Mouse (Mus musculus): ENCODE results near the gene Cdc26. TPM values are rescaled to one million over a fixed set of nuclear protein-coding genes. Genes with fewer than 3 reads are reported as not detected.

Cdc26 gene
- polyA plus RNA-seq, 1 experiment from 2014 or later = 99.8 TPM

DNA sequence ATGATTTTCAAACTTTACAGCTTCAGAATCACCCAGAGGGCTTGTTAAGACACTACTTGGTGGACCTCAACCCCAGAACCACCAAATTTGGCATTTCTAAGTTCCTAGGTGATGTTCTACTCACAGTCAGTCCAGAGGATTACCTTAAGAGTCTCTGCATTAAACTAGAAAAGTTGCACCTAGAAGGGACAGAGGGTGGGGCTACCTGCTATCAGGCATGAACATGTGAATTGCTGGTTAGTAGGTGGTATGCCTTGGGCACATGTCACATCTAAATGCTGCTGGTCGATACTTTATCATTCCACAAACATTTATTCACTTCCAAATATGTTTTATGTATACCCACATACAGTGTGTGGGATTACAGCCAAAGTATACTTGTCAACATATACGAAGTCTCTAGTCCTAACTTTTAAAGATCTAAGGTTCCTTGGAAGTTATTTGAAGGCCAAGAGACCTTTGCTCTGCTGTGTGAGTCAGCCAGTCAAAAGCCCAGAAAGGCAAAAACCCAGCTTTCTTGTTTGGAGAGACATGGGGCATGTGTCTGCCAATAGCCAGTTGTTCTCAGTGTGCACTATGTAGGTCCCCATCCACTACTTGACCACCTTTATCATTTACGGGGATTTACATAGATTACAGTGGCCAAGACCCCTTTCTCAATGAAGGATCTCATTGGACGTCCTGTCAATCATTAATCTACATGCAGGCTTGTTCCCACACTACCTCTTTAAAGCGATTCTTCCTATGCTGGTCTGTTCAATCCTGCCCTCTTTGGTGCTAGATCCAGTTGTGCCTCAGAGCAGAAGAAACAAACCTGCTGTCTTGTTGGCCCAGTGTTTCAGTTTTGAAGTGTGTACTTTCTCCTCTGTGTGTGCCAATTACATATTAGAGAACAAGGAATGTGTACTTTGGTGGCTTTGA is 18.6 kb downstream of the Cdc26 start:
- H3K9me3 ChIP-seq (ENCODE audit: control insufficient read depth, low read length) = no peaks in the 10 kb centered on the region
- H3K36me3 ChIP-seq (ENCODE audit: control insufficient read depth, insufficient read depth) = peaks cover 4% of the 10 kb centered on the region
- no peaks in the 10 kb centered on the region for H3K4me1 ChIP-seq (replicated peaks; ENCODE audit: control insufficient read depth, insufficient read depth, low read length)
- no peak overlapping the region for H3K4me3 ChIP-seq (replicated peaks; ENCODE audit: low read length)
- no peak overlapping the region for H3K9ac ChIP-seq (replicated peaks; ENCODE audit: low read depth, low read length)
- WGBS = 89% methylated on average over 5 of the region's 5 CpGs
- no peaks in the 10 kb centered on the region for H3K27me3 ChIP-seq (replicated peaks; ENCODE audit: control insufficient read depth, insufficient read depth, low read length)
- no peak overlapping the region for H3K27ac ChIP-seq (ENCODE audit: low read length)
- ATAC-seq = no peak
- no peak overlapping the region for H3K4me2 ChIP-seq (ENCODE audit: low read length)

GRCm38 (mm10) chr4:62385439-62385838 is 23.0 kb downstream of the Cdc26 start:
- peaks cover 4% of the 10 kb centered on the region for H3K36me3 ChIP-seq (ENCODE audit: control insufficient read depth, insufficient read depth)
- no peak overlapping the region for H3K27ac ChIP-seq (ENCODE audit: low read length)
- no peaks in the 10 kb centered on the region for H3K27me3 ChIP-seq (replicated peaks; ENCODE audit: control insufficient read depth, insufficient read depth, low read length)
- ATAC-seq = no peak
- no peak overlapping the region for H3K4me2 ChIP-seq (ENCODE audit: low read length)
- H3K4me1 ChIP-seq (replicated peaks; ENCODE audit: control insufficient read depth, insufficient read depth, low read length) = no peaks in the 10 kb centered on the region
- WGBS = 85% methylated on average over 7 of the region's 7 CpGs
- H3K9ac ChIP-seq (replicated peaks; ENCODE audit: low read depth, low read length) = no peak overlapping the region
- H3K9me3 ChIP-seq (ENCODE audit: control insufficient read depth, low read length) = no peaks in the 10 kb centered on the region
- H3K4me3 ChIP-seq (replicated peaks; ENCODE audit: low read length) = no peak overlapping the region

DNA sequence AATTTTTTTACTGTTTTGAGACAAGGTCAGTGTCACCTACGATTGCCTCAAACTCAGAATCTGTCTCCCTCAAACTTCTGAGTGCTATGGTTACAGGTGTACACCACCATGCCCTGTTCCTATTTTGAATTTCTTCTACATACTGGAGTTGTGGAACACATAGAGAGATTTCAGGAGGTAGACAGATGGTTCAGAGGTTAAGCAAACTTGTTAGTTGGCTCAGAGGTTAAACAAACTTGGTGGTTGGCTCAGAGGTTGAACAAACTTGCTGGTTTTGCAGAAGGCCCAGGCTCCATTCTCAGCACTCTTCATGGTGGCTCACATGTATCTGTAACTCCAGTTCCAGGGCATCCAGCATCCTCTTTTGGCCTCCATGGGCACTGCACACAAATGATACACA is 24.3 kb downstream of the Cdc26 start:
- H3K4me3 ChIP-seq (replicated peaks; ENCODE audit: low read length) = no peak overlapping the region
- H3K27ac ChIP-seq (ENCODE audit: low read length) = no peak overlapping the region
- H3K9me3 ChIP-seq (ENCODE audit: control insufficient read depth, low read length) = no peaks in the 10 kb centered on the region
- H3K4me2 ChIP-seq (ENCODE audit: low read length) = no peak overlapping the region
- H3K36me3 ChIP-seq (ENCODE audit: control insufficient read depth, insufficient read depth) = no peaks in the 10 kb centered on the region
- no peak overlapping the region for H3K9ac ChIP-seq (replicated peaks; ENCODE audit: low read depth, low read length)
- no peak for ATAC-seq
- 90% methylated on average over 1 of the region's 1 CpGs for WGBS
- H3K4me1 ChIP-seq (replicated peaks; ENCODE audit: control insufficient read depth, insufficient read depth, low read length) = no peaks in the 10 kb centered on the region
- no peaks in the 10 kb centered on the region for H3K27me3 ChIP-seq (replicated peaks; ENCODE audit: control insufficient read depth, insufficient read depth, low read length)

- H3K36me3 ChIP-seq (ENCODE audit: control insufficient read depth, insufficient read depth) = no peaks in the 10 kb centered on the region
- no peaks in the 10 kb centered on the region for H3K9me3 ChIP-seq (ENCODE audit: control insufficient read depth, low read length)
- H3K4me2 ChIP-seq (ENCODE audit: low read length) = no peak overlapping the region
- ATAC-seq = no peak
- H3K4me1 ChIP-seq (replicated peaks; ENCODE audit: control insufficient read depth, insufficient read depth, low read length) = no peaks in the 10 kb centered on the region
- 81% methylated on average over 7 of the region's 7 CpGs for WGBS
- H3K27me3 ChIP-seq (replicated peaks; ENCODE audit: control insufficient read depth, insufficient read depth, low read length) = no peaks in the 10 kb centered on the region
- H3K27ac ChIP-seq (ENCODE audit: low read length) = no peak overlapping the region
- no peak overlapping the region for H3K4me3 ChIP-seq (replicated peaks; ENCODE audit: low read length)
- no peak overlapping the region for H3K9ac ChIP-seq (replicated peaks; ENCODE audit: low read depth, low read length)
These were observed 24.7 kb downstream of the Cdc26 start for GRCm38 (mm10) chr4:62383752-62384151.

- no peak overlapping the region for H3K9ac ChIP-seq (replicated peaks; ENCODE audit: low read depth, low read length)
- H3K4me3 ChIP-seq (replicated peaks; ENCODE audit: low read length) = no peak overlapping the region
- no peaks in the 10 kb centered on the region for H3K9me3 ChIP-seq (ENCODE audit: control insufficient read depth, low read length)
- no peak for ATAC-seq
- no peak overlapping the region for H3K4me2 ChIP-seq (ENCODE audit: low read length)
- H3K27ac ChIP-seq (ENCODE audit: low read length) = no peak overlapping the region
- WGBS = 96% methylated on average over 6 of the region's 6 CpGs
- H3K4me1 ChIP-seq (replicated peaks; ENCODE audit: control insufficient read depth, insufficient read depth, low read length) = no peaks in the 10 kb centered on the region
- H3K27me3 ChIP-seq (replicated peaks; ENCODE audit: control insufficient read depth, insufficient read depth, low read length) = no peaks in the 10 kb centered on the region
- H3K36me3 ChIP-seq (ENCODE audit: control insufficient read depth, insufficient read depth) = no peaks in the 10 kb centered on the region
These were observed 25.2 kb downstream of the Cdc26 start for GRCm38 (mm10) chr4:62383207-62383606.

DNA sequence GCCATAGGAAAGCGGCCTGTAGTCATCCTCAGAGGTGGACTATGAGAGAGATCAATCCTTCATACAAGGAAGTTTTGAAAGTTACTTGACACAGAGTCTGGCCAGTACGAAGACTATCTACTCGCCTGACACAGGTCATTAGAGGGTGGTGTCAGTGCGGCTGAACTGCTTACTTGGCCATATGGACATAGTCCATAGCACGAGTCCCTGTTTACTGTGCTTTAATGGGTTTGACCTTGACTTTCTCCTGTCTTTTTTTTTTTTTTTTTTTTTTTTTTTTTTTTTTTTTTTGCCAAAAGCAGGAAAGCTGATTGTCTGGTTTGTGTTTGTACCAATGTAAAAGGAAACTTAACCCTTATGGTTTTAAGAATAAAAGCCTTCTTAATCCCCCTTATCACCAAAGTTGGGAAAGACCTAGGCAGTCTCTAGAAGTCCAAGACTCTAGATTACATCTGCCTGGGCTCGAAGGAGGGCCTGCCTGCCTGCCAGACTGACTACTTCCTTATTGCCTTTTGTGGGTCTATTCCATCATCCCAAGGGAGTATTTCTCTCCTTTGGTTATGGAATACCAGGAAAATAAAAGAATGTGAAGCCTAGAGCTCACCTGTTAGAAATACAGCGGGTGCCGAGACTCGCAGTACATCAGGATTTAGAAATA is 28.6 kb downstream of the Cdc26 start:
- no peaks in the 10 kb centered on the region for H3K27me3 ChIP-seq (replicated peaks; ENCODE audit: control insufficient read depth, insufficient read depth, low read length)
- no peak overlapping the region for H3K4me3 ChIP-seq (replicated peaks; ENCODE audit: low read length)
- ATAC-seq = no peak
- H3K27ac ChIP-seq (ENCODE audit: low read length) = no peak overlapping the region
- 92% methylated on average over 9 of the region's 9 CpGs for WGBS
- H3K4me1 ChIP-seq (replicated peaks; ENCODE audit: control insufficient read depth, insufficient read depth, low read length) = no peaks in the 10 kb centered on the region
- H3K9ac ChIP-seq (replicated peaks; ENCODE audit: low read depth, low read length) = no peak overlapping the region
- H3K36me3 ChIP-seq (ENCODE audit: control insufficient read depth, insufficient read depth) = no peaks in the 10 kb centered on the region
- H3K9me3 ChIP-seq (ENCODE audit: control insufficient read depth, low read length) = no peaks in the 10 kb centered on the region
- no peak overlapping the region for H3K4me2 ChIP-seq (ENCODE audit: low read length)

GRCm38 (mm10) chr4:62376123-62376522 is 32.3 kb downstream of the Cdc26 start:
- Histone ChIP-seq H3K36me3 (ENCODE audit: control insufficient read depth, insufficient read depth) (no peaks in the 10 kb centered on the region), H3K4me2 (ENCODE audit: low read length) (no peak overlapping the region), H3K9me3 (ENCODE audit: control insufficient read depth, low read length) (no peaks in the 10 kb centered on the region), H3K4me1 (replicated peaks; ENCODE audit: control insufficient read depth, insufficient read depth, low read length) (no peaks in the 10 kb centered on the region), H3K4me3 (replicated peaks; ENCODE audit: low read length) (no peak overlapping the region), H3K27ac (ENCODE audit: low read length) (no peak overlapping the region), H3K27me3 (replicated peaks; ENCODE audit: control insufficient read depth, insufficient read depth, low read length) (no peaks in the 10 kb centered on the region), H3K9ac (replicated peaks; ENCODE audit: low read depth, low read length) (no peak overlapping the region)
- ATAC-seq = no peak
- WGBS = 88% methylated on average over 2 of the region's 2 CpGs

DNA sequence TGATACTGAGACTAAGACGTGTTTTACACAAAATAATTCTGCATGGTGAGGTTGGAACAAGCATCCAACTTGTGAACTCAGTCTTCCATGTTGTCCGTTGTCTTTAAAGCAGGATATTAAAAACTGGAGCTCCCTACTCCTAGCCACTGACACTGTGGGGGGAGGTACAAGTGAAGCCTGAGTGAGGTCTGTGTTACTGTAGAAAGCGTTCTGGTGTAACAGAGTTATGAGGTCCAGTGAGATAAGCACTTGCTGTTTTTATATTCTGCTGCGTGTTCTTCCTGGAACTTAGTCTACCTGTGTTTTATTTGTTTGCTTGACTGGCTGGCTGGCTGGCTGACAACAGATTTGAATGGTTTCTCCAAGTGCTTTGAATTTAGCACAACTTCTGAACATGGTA is 34.1 kb downstream of the Cdc26 start:
- H3K4me1 ChIP-seq (replicated peaks; ENCODE audit: control insufficient read depth, insufficient read depth, low read length) = no peaks in the 10 kb centered on the region
- H3K9ac ChIP-seq (replicated peaks; ENCODE audit: low read depth, low read length) = no peak overlapping the region
- no peak overlapping the region for H3K4me2 ChIP-seq (ENCODE audit: low read length)
- 88% methylated on average over 4 of the region's 4 CpGs for WGBS
- H3K27me3 ChIP-seq (replicated peaks; ENCODE audit: control insufficient read depth, insufficient read depth, low read length) = no peaks in the 10 kb centered on the region
- ATAC-seq = no peak
- no peaks in the 10 kb centered on the region for H3K9me3 ChIP-seq (ENCODE audit: control insufficient read depth, low read length)
- no peak overlapping the region for H3K27ac ChIP-seq (ENCODE audit: low read length)
- no peak overlapping the region for H3K4me3 ChIP-seq (replicated peaks; ENCODE audit: low read length)
- no peaks in the 10 kb centered on the region for H3K36me3 ChIP-seq (ENCODE audit: control insufficient read depth, insufficient read depth)

DNA sequence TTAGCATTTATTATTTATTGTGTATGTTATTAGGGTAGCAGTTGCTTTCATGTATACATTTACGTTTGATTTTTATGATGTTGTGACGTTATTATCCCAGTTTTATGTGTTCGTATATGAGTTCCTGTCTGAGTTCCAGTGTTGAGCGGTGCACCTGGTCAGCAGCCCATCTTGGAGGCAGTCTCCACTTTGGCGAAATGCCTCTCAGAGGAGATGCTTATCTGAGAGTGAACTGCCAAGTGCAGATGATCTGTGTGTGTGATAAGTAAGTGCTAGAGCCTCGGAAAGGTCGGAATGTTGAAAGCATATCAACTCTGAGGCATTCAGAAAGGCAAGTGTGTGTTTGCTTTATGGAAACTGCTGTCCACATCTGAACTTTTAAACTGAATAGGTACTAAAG is 34.8 kb downstream of the Cdc26 start:
- H3K27ac ChIP-seq (ENCODE audit: low read length) = no peak overlapping the region
- H3K9me3 ChIP-seq (ENCODE audit: control insufficient read depth, low read length) = no peaks in the 10 kb centered on the region
- no peaks in the 10 kb centered on the region for H3K4me1 ChIP-seq (replicated peaks; ENCODE audit: control insufficient read depth, insufficient read depth, low read length)
- no peak overlapping the region for H3K4me3 ChIP-seq (replicated peaks; ENCODE audit: low read length)
- H3K36me3 ChIP-seq (ENCODE audit: control insufficient read depth, insufficient read depth) = no peaks in the 10 kb centered on the region
- 92% methylated on average over 7 of the region's 7 CpGs for WGBS
- H3K27me3 ChIP-seq (replicated peaks; ENCODE audit: control insufficient read depth, insufficient read depth, low read length) = no peaks in the 10 kb centered on the region
- no peak overlapping the region for H3K4me2 ChIP-seq (ENCODE audit: low read length)
- no peak overlapping the region for H3K9ac ChIP-seq (replicated peaks; ENCODE audit: low read depth, low read length)
- ATAC-seq = no peak

All from forebrain, embryonic 16.5 days (tissue).